Mouse (Mus musculus) A20 (cell line): Measurements from ENCODE around the gene Aff3.

ENCODE experiments used
- DNase-seq: peaks from one replicate; pipeline ENCODE4 v3.0.0-alpha.2; 2011; ENCODE audit warnings: low read depth, low spot score

Gene Aff3

DNA sequence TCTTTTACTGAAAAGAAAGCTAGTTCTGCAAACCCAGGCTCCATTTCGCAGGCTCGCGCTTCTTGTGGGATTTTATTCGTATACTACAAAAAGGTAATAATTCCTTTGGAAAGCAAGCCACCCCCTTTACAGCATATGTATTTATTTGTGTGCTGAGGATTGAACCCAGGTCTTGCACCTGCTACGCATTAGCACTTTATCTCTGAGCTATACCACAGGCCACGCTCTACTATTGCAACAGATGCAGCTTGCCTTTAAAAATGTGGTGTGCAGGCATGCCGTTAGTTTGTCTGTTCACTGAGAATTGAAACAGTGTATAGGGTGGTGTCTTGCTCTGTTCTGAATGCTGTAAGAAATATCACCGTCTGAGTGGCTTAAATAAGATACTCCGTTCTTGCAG lies 426.9 kb downstream of the Aff3 start:
- no peak for DNase-seq

DNA sequence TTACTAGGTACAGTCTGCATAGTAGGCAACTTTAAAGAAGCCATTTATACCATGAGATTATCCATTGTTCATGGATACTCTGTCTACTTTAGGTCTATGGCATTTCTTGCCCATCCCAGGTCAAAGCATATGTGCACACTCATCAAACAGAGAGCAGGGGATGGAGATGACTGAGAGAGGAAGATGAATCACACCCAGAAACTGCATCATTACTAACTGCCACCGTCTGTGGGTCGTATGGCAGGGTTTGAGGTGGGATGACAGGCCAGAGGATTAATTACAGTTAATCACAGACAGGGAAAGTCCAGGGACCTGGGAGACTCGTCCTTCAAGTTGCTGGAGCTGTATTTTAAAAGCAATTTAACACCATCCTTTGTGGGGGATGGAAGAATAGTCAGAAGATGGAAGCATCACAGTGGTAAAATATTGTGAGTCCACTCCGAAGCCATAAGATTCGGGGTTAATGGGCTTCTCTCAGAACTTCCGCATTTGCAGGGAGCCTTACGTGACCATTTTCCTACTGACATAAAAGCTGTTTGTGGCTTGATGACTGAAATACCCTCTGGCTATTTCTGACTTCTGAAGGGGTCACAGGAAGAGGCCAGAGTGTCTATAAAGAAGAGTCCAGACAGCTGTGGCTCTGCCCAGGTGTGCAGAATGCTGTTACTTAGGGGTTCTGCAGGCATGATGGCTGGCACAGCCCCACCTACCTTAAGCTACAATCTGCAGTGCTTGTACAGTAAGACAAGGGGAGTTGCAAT lies 427.5 kb downstream of the Aff3 start:
- peak; percentile 74 for DNase-seq

- DNase-seq, result peak; percentile 31
Measured at GRCm38 (mm10) chr1:38233121-38233520, 431.6 kb downstream of the Aff3 start.

DNA sequence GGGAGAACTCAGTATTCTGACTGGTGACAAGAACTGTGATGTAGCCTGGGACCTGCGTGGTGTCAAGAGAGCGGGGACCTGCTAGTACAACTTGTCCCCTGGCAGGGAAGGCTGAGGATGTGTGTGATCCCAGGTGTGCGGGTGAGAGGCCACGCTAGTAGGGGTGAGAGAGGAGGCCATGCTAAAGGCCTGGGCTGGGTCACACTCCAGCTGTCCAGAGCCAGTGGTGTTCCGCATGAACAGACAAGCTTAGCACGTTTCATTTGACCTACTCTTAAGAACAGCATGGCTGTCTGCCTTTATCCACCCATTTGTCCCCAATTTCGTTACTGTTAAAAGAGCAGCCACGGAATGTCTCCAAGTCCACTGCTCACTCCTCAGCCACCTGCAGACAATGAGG lies 434.7 kb downstream of the Aff3 start:
- DNase-seq, result peak; percentile 66

DNA sequence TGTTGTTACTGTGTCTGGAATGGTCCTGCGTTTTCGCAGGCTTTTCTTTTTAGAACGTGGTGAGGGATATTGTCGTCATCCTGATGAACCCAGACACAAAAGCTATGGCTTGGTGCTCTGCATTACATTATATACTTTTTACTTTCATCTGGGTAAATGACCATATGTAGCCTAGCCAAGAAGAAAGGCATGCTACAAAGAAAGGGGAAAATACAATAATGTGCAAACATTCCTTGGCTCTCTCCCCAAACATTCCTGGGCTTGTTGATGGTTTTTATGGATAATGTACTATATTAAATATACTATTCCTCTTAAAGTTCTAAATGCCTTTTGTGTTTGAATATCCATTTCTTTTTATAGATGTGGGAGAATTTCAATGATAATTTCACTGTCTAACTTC lies 435.9 kb downstream of the Aff3 start:
- DNase-seq, result no peak

DNA sequence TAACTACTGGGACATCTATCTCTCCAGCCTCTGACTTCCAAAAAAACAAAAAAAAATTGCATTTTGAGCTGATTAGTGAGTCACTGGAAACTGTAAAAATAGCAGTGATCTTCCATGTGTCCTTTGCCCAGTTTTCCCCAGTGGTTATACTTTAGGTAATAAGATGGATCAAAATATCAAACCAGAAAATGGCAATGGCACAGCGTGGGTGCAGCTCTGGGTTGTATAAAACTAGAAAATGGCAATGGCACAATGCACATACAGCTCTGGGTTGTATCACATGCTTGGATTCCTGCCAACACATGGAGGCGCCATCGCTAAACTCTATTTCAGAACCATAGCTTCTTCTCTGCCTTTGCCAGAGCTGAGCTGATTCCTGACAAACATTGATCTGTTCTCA lies 439.6 kb downstream of the Aff3 start:
- DNase-seq, result peak; percentile 51

- no peak for DNase-seq
Measured at GRCm38 (mm10) chr1:38222160-38222559, 442.6 kb downstream of the Aff3 start.

- DNase-seq, result no peak
Measured at GRCm38 (mm10) chr1:38221431-38221830, 443.3 kb downstream of the Aff3 start.

GRCm38 (mm10) chr1:38217912-38218795 lies 446.6 kb downstream of the Aff3 start:
- peak; percentile 85 for DNase-seq

DNA sequence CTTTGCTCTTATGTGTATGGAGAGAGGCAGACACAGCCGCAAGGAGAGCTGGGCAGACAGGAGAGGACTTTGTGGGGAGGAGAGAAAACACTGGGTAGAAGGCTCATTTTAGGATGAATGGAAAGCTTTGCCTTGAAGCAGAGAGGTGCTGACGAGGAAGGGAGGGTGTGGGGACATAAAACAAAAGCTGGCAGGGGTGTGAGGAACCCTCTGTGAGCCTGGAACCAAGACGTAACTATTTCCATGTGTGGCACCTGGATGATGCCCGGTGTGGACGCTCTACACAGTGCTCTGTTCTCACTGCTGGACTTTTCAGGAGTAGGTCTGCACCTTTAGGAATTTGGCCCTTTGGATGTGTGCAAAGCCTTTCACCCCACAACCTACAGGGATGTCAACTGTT lies 447.7 kb downstream of the Aff3 start:
- no peak for DNase-seq

DNA sequence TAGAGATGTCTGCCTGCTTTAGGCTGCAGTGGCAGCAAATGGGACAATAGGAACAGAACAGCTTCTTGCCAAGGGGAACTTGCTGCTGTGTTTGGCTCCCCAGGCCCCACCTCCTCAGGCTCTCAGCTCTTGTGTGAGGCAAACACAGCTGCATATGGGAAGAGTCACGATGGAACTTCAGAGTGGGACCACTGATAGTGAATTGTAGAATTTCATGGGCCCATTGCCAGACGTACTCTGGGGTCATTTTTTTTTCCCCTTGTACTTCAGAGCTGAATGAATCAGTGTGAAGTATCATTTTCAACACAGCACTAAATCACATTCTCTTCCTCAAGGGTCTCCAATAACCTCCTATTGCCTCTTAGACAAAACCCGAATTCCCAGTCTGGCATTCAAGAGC lies 451.4 kb downstream of the Aff3 start:
- no peak for DNase-seq

DNA sequence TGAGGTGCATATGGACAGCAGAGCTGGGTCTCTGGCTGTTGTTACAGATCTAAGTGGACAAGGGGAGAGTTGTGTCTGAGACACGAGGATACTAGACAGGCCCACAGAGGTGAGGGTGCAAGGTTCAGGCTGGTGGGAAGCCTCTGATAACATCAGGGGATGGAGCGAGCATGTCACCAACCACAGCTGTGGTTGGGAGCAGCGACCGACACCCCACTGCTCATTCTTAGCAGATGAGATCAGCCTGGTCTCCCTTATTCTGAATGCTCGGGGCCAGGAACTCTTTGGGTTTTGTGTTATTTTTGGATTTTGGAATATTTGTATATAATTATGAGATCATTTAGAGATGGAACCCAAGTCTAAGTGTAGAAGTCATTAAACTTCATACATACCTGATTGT lies 452.4 kb downstream of the Aff3 start:
- DNase-seq, result no peak

DNA sequence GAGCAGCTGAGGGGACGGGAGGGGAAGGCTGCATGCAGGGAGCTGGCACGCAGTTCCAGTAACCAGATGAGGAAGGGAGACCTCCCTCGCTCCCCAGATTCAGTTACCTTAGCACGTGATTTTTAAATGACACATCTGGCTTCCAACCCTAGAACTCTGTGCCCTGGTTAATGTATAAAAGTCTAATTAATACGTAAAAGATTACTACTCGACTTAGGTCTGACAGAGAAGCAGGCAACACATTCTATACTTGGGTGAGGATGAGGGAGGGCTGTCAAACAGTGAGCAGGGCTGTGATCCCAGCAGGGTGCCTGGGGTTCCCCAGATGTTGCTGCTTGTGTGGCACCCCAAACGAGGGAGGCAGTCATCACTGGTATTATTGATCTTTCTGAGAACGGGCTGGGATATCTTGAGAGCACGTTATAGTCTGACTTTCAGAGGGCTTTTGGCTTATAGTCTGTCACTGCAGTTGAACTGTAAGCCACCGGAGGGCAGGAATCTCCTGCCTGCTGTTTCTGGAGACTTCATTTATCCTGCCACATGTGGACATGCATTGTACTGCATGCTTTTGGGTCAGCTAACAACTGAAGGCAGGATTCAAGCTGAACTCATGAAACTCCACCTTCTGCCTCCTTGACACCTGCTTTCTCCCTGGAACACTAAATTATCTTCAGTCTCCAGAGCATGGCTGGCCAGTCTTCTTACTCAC lies 462.1 kb downstream of the Aff3 start:
- peak; percentile 62 for DNase-seq

GRCm38 (mm10) chr1:38201796-38202195 lies 463.0 kb downstream of the Aff3 start:
- DNase-seq, result no peak

DNA sequence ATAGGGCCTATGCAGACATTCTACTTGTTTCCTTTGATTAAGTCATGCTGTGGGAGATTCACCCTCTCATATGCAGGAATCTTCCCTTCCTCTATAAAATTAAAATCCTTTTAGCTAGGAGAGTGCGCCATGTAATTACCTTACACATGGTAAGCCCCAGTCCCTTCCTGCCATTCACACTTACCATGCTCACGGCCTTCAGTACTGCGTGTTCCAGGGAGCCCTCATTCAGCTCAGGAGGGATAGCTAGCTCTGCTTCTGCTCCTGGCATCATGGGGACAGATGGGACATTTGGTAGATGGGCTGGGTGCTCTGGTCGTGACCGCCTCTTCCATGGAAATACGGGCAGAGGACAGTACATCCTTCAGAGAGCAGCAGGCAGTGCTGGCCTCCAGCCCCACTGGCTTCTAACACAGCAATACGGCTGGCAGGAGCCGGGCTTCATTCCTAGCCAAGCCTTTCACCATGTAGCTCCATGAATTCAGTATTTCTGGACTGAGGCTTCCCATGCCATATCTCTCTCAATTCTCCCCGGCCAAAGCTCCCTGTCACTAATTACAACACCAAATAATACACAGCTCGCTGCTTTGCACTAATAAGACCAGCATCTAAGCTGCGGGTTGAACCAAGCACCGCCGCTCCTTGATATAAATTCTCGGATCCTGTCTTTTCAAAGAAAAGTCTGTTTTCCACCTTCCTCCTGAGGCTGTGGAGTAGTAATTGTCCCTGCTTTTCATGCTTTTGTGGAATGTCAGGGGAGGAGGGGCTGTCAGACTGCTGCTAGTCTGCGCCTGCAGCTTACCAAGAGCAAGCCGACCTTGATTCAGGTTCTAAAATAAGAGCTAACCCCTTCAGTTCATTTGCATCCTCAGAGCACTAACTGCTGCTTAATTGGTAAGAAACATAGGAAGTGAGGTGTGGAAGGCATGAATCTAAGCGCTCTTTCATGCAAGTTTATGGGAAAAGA lies 464.8 kb downstream of the Aff3 start:
- no peak for DNase-seq

- no peak for DNase-seq
Measured at GRCm38 (mm10) chr1:38198393-38199029, 466.2 kb downstream of the Aff3 start.

- no peak for DNase-seq
Measured at GRCm38 (mm10) chr1:38197145-38197682, 467.5 kb downstream of the Aff3 start.

DNA sequence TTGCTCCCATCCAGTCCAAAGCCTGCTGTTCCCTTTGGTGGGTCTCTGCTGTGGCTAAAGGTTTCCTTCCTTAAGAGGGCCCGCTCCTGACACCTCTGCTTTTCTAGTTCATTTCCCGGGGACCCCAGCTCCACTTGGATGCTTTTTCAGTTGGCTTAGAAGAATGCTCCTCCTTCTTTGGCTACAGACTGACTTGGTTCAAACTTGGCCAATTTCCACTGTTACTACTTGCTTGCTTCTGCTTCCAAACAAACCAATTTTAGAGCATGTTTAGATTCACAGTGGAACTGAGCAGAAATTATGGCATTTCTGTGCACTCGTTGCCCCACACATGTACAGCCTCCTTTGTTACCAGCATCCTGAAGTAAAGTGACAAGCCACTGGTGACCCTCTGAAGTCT lies 469.0 kb downstream of the Aff3 start:
- DNase-seq, result no peak

DNA sequence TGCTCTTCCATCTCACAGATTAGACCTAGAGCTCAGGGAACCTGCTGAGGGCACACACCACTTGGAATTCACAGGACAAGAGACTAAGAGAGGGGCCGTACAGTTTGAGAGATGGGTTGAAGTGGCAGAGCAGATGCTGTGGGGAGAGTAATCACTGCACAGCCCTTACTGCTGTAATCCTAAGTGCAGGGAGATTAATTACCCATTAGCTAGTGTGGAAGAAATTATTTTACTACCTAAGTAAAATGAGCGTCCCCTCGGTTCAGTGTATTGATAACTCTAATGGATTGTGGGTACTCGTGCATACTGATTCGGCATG lies 478.6 kb downstream of the Aff3 start:
- no peak for DNase-seq

GRCm38 (mm10) chr1:38185517-38186226 lies 479.1 kb downstream of the Aff3 start:
- DNase-seq, result peak; percentile 76
